Mouse (Mus musculus) midbrain, embryonic 10.5 days (tissue): ENCODE results near the gene Kpna7. TPM values are rescaled to one million over a fixed set of nuclear protein-coding genes. Genes with fewer than 3 reads are reported as not detected.

Experiments used
- DNase-seq: peaks from one replicate; pipeline ENCODE4 v3.0.0-alpha.2; 2017; ENCODE audit warnings: low spot score
- H3K27ac ChIP-seq: fragments of 300-500 bp; sonication (generic); replicated peaks from 2 replicates; pipeline ENCODE4 v1.5.1; 2016; ENCODE audit warnings: mild to moderate bottlenecking
- H3K27me3 ChIP-seq: fragments of 300-500 bp; sonication (generic); 2 replicates; pipeline ENCODE4 v1.6.1; 2016; ENCODE audit warnings: low read depth, mild to moderate bottlenecking; ENCODE audit not compliant: poor library complexity, severe bottlenecking
- H3K36me3 ChIP-seq: fragments of 300-500 bp; sonication (generic); 2 replicates; pipeline ENCODE4 v1.6.1; 2016; ENCODE audit warnings: mild to moderate bottlenecking, moderate library complexity
- H3K4me1 ChIP-seq: fragments of 300-500 bp; sonication (generic); 2 replicates; pipeline ENCODE4 v1.6.1; 2016
- H3K4me3 ChIP-seq: fragments of 300-500 bp; sonication (generic); 2 replicates; pipeline ENCODE4 v1.5.1; 2016; ENCODE audit warnings: mild to moderate bottlenecking, moderate library complexity
- H3K9me3 ChIP-seq: fragments of 300-500 bp; sonication (generic); replicated peaks from 2 replicates; pipeline ENCODE4 v1.6.1; 2016; ENCODE audit warnings: mild to moderate bottlenecking
- WGBS: fragments of 180-500 bp; shearing (Covaris S2); methylation state at CpG from one replicate; pipeline ENCODE4 v1.1.7; 2016; 5-methylcytosine and 5-hydroxymethylcytosine counted together
- polyA plus RNA-seq: library from polyadenylated mRNA; unstranded; fragments of >200 nt; fragmentation: Nextera tagmentation; extraction: Ambion mirVana; gene quantifications from 2 replicates; pipeline ENCODE4 v1.2.1, GENCODE M21; 2016

The Kpna7 gene
- polyA plus RNA-seq, 1 experiment from 2014 or later: not detected

DNA sequence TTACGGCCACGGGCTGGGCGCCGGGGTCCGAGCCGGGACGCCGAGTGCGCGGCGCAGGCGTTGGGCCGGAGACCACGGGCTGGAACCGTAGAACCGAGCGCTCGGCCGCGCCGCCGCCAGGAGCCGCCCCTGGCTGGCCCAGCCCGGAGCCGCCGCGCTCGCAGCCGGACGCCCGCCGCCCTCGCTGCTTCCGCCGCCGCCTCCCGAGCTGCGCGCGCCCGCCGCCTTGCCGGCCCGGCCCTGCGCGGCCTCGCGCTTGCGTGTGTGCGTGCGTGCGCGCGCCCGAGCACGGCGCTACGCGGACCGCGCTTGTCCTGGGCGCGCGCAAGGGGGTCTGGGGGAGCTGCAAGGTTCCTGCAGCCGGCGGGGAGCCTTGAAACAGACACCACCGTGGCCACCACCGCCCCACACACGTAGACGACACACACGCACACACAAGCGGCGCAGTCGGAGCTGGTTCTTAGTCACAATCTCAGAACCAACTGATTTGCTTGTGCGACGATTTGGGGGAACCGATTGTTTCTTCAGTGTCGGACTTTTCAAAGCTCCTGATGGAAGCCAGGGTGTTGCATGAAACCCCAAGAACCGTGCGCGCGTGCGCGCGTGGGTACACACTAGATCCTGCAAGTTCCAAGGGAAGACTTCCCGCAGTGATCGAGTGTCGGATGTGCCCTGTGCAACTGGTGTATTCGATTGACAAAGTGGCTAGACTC is 118.0 kb downstream of the Kpna7 start, which contains the start of gene Smurf1:
Gene Smurf1 (minus strand): TSS at position 209 of the 713 bp plus-strand sequence.
- H3K27ac ChIP-seq: peak within 1 kb of the TSS; percentile 91
- peak; percentile 92 for DNase-seq
- under 1% methylated on average over 89 of the region's 89 CpGs for WGBS

DNA sequence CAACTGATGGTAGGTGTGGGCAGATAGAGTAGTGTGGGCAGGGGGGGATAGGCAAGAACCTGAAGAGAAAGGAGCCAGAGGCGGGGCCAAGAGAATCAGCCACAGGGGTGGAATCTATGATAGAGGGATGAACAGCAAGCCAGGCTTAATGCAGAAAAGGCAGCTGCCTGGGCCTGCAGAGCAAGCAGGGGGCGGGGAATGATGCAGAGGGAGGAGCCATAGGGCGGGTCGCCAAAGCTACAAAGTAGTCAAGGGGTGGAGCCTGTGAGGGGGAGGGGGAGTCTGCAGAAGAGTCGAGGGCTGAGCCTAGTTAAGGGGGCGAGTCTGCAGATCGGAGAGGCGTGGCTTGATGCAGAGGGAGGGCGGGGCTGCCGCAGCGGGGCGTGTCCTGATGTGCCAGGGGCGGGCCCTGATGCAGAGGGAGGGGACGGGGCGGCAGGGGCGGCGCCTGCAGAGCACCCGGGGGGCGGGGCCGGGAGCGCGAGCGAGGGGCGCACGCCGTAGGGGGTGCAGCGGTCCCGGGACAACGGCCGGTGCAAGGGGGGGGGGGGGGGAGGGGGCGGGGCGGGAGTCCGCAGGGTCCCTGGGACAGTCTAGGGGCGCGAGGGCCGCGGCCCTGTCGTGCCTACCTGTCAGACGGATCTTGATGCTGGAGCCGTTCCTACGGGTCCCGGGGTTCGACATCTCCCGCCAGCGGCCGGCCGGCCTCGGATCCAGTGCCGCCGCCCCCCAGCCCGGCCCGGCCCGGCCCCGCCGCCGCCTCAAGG is 118.8 kb downstream of the Kpna7 start:
- H3K4me3 ChIP-seq: peak overlapping the region; percentile 79
- WGBS: 2% methylated on average over 33 of the region's 56 CpGs

More for the DNA sequence above, 118.0 kb downstream of the Kpna7 start, which contains the start of gene Smurf1:
- Histone ChIP-seq H3K4me1 (peaks cover 32% of the 10 kb centered on the region), H3K36me3 (0 out of 2 replicates have a peak, but pooled peaks cover 4% of the 10 kb centered on the region), H3K9me3 (no peaks in the 10 kb centered on the region), H3K27me3 (peaks cover 17% of the 10 kb centered on the region), H3K4me3 (peak within 1 kb of the TSS; percentile 79)

DNA sequence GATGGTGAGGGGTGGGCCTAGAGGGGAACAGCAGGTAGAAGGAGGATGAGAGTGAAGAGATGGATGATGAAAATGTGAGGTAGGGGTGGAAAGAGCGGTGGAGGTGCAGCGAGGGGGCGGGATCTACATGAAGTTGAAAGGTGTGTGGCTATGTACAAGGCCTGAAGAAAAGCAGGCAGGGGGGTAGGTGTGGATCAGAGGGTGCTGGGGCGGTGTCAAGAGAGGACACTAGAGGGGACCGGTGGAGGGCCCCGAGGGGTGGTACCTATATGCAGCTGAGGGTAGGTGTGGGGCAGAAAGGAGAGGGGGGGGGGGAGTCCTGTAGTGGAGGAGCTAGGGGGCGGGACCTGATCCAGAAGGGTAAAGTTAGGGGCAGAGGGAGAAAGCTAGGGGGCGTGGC is 119.4 kb downstream of the Kpna7 start:
- 21% methylated on average over 8 of the region's 8 CpGs for WGBS
- H3K27me3 ChIP-seq: peaks cover 17% of the 10 kb centered on the region
- peaks cover 32% of the 10 kb centered on the region for H3K4me1 ChIP-seq
- peak overlapping the region; percentile 79 for H3K4me3 ChIP-seq
- no peak for DNase-seq
- no peaks in the 10 kb centered on the region for H3K9me3 ChIP-seq
- 0 out of 2 replicates have a peak, but pooled peaks cover 4% of the 10 kb centered on the region for H3K36me3 ChIP-seq
- 0 out of 2 replicates have a peak overlapping the region, but pooled peaks have one; percentile 28 for H3K27ac ChIP-seq

More for the DNA sequence above, 118.8 kb downstream of the Kpna7 start:
- Histone ChIP-seq H3K36me3 (0 out of 2 replicates have a peak, but pooled peaks cover 4% of the 10 kb centered on the region), H3K4me1 (peaks cover 32% of the 10 kb centered on the region), H3K27ac (peak overlapping the region; percentile 91), H3K9me3 (no peaks in the 10 kb centered on the region), H3K27me3 (peaks cover 17% of the 10 kb centered on the region)
- peak; percentile 96 for DNase-seq

DNA sequence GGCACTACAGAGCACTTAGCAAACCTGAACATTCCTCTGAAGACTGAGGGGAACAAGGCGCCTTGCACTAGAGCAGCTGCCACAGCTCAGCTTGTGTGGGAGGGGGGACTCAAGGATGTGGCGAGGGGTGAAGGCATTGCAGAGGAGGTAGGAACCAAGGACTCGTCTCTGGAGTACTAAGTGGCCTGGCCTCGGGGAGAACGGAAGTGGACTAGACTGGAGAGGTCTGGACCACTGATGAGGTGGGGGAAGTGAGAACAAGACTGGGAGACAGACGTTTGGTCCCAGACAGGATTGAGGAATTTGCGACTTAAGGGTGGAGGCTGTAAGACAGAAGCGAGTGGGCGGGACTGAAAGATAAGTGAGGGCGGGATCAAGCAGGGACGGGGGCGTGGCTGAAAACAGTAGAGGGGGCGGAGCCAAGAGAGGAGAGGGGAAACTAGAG is 120.0 kb downstream of the Kpna7 start:
- peak overlapping the region; percentile 42; the same call in 1 of the 2 replicates for H3K27ac ChIP-seq
- peak; percentile 56 for DNase-seq
- H3K4me3 ChIP-seq: peak overlapping the region; percentile 79
- 6% methylated on average over 13 of the region's 13 CpGs for WGBS
- H3K4me1 ChIP-seq: peaks cover 35% of the 10 kb centered on the region
- H3K36me3 ChIP-seq: 0 out of 2 replicates have a peak, but pooled peaks cover 4% of the 10 kb centered on the region
- peaks cover 17% of the 10 kb centered on the region for H3K27me3 ChIP-seq
- no peaks in the 10 kb centered on the region for H3K9me3 ChIP-seq

- Histone ChIP-seq H3K4me3 (peak overlapping the region; percentile 79), H3K27ac (peak overlapping the region; percentile 42; the same call in 1 of the 2 replicates)
- WGBS: 78% methylated on average over 3 of the region's 3 CpGs
These were observed 120.4 kb downstream of the Kpna7 start for GRCm38 (mm10) chr5:144963401-144963800.

DNA sequence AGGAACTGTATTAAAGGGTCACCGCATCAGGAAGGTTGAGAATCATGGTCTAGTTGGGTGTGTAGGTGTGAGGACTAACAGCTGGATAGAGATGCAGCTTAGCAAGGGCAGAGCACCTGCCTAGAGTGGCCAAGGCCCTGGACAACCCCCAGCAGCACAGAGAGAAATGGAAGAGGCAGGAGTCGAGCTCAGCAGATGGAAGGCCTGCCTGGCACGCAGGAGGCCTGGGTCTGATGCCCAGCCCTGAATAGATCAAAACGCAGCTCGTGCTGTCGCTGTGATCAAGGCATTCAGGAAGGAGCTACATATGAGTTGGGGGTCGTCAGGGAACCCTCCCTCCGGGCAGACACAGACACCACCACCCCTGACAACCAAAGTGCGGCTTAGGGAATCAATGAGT is 125.6 kb downstream of the Kpna7 start:
- H3K4me1 ChIP-seq: peaks cover 9% of the 10 kb centered on the region
- H3K36me3 ChIP-seq: no peaks in the 10 kb centered on the region
- H3K27me3 ChIP-seq: no peaks in the 10 kb centered on the region
- no peak for DNase-seq
- no peaks in the 10 kb centered on the region for H3K9me3 ChIP-seq
- WGBS: 89% methylated on average over 9 of the region's 9 CpGs
- H3K27ac ChIP-seq: no peak overlapping the region
- no peak overlapping the region for H3K4me3 ChIP-seq

More at GRCm38 (mm10) chr5:144963401-144963800, 120.4 kb downstream of the Kpna7 start:
- no peak for DNase-seq
- Histone ChIP-seq H3K27me3 (peaks cover 17% of the 10 kb centered on the region), H3K4me1 (peaks cover 35% of the 10 kb centered on the region), H3K36me3 (0 out of 2 replicates have a peak, but pooled peaks cover 4% of the 10 kb centered on the region), H3K9me3 (no peaks in the 10 kb centered on the region)

- no peaks in the 10 kb centered on the region for H3K27me3 ChIP-seq
- H3K36me3 ChIP-seq: no peaks in the 10 kb centered on the region
- peaks cover 17% of the 10 kb centered on the region for H3K4me1 ChIP-seq
- no peak for DNase-seq
- 88% methylated on average over 7 of the region's 7 CpGs for WGBS
- H3K27ac ChIP-seq: no peak overlapping the region
- no peak overlapping the region for H3K4me3 ChIP-seq
- no peaks in the 10 kb centered on the region for H3K9me3 ChIP-seq
These were observed 129.4 kb downstream of the Kpna7 start for GRCm38 (mm10) chr5:144954432-144954831.

GRCm38 (mm10) chr5:144952592-144952991 is 131.2 kb downstream of the Kpna7 start:
- WGBS: 86% methylated on average over 2 of the region's 2 CpGs
- Histone ChIP-seq H3K4me3 (no peak overlapping the region), H3K27me3 (no peaks in the 10 kb centered on the region), H3K27ac (no peak overlapping the region), H3K36me3 (no peaks in the 10 kb centered on the region), H3K9me3 (no peaks in the 10 kb centered on the region), H3K4me1 (peaks cover 14% of the 10 kb centered on the region)
- no peak for DNase-seq

GRCm38 (mm10) chr5:144950428-144951051 is 133.3 kb downstream of the Kpna7 start:
- peaks cover 14% of the 10 kb centered on the region for H3K4me1 ChIP-seq
- no peaks in the 10 kb centered on the region for H3K9me3 ChIP-seq
- no peak overlapping the region for H3K27ac ChIP-seq
- WGBS: 93% methylated on average over 5 of the region's 5 CpGs
- H3K27me3 ChIP-seq: no peaks in the 10 kb centered on the region
- DNase-seq: no peak
- no peaks in the 10 kb centered on the region for H3K36me3 ChIP-seq
- no peak overlapping the region for H3K4me3 ChIP-seq

GRCm38 (mm10) chr5:144949856-144950255 is 134.0 kb downstream of the Kpna7 start:
- H3K27me3 ChIP-seq: no peaks in the 10 kb centered on the region
- peaks cover 14% of the 10 kb centered on the region for H3K4me1 ChIP-seq
- H3K9me3 ChIP-seq: no peaks in the 10 kb centered on the region
- 87% methylated on average over 4 of the region's 4 CpGs for WGBS
- DNase-seq: no peak
- no peaks in the 10 kb centered on the region for H3K36me3 ChIP-seq
- H3K27ac ChIP-seq: no peak overlapping the region
- H3K4me3 ChIP-seq: no peak overlapping the region

GRCm38 (mm10) chr5:144948422-144948821 is 135.4 kb downstream of the Kpna7 start:
- no peak for DNase-seq
- H3K9me3 ChIP-seq: no peaks in the 10 kb centered on the region
- H3K4me1 ChIP-seq: peaks cover 11% of the 10 kb centered on the region
- H3K27me3 ChIP-seq: no peaks in the 10 kb centered on the region
- WGBS: 85% methylated on average over 11 of the region's 11 CpGs
- H3K4me3 ChIP-seq: no peak overlapping the region
- H3K36me3 ChIP-seq: no peaks in the 10 kb centered on the region
- H3K27ac ChIP-seq: no peak overlapping the region

GRCm38 (mm10) chr5:144948002-144948401 is 135.8 kb downstream of the Kpna7 start:
- 96% methylated on average over 1 of the region's 1 CpGs for WGBS
- H3K9me3 ChIP-seq: no peaks in the 10 kb centered on the region

More at GRCm38 (mm10) chr5:144948002-144948401, 135.8 kb downstream of the Kpna7 start:
- Histone ChIP-seq H3K4me1 (peaks cover 11% of the 10 kb centered on the region), H3K36me3 (no peaks in the 10 kb centered on the region), H3K27me3 (no peaks in the 10 kb centered on the region), H3K27ac (no peak overlapping the region), H3K4me3 (no peak overlapping the region)
- no peak for DNase-seq
